In the genomic region with DNA sequence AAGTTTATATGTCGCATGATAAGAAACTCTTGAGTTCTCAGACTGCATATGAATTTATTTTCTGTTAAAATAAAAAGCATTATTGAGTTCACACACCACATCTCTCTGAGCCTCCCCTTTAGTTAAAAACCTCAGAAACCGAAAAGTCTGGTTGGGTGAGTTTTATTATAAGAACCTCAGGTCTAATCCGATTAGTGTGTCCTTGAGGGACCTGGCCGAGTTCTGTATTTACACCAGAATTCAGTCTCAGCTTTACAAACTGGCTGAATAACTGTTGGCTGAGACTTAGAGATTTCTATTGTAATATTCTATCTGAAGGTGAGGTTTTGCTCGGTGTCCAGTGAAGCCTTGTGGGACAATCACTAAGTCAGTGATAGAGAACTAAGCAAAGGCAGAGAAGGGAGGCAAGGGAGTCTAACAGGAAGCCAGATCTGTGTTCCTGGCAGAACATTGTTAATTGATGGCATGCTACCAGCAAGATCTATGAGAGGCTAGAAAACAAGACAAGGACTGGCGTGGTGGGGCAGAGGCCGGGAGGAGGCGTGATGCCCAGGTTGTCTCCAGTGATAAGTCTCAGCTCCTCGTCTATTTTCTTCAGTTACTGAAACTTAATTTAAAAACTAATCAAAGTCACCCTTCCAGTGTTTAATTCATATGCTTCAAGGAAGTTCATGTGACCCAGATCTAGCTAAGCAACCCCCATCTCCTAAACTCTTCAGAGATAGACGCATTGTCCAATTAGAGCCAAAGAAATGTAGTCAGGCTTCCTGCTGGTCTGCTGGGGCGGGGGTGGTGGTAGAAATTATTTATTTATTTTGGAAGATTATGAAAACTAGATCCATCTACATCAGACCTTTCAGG, we compare ENCODE assay signal across 17 mouse cellular contexts.
DNase-seq lines count a peak whose midpoint lies in the region; ATAC-seq and TF ChIP-seq lines count a peak whose summit lies in the region.
"Had no signal": no experiment of that assay in that cellular context is flagged by ENCODE, and none has a peak within 500 bp of the region (broad histone marks: within the 10 kb centered on the region; RNA-seq: fewer than 3 reads in every experiment).

No protein-coding gene starts in this region.

- TF ChIP-seq POLR2A in kidney, adult 2 months (IDR thresholded peaks at IDR 0.05; ENCODE audit: low read depth, low read length) = no peak

- 61% methylated on average over 11 of the region's 11 CpGs for WGBS in embryonic facial prominence, embryonic 12.5 days
- WGBS in embryonic facial prominence, embryonic 10.5 days = 72% methylated on average over 11 of the region's 11 CpGs
- 51% methylated on average over 11 of the region's 11 CpGs for WGBS in kidney, adult 2 months
- 57% methylated on average over 11 of the region's 11 CpGs for WGBS in kidney, postnatal 0 days

- DNase-seq in embryonic facial prominence, embryonic 10.5 days (ENCODE audit: low spot score) = no peak
- DNase-seq in kidney, adult 2 months = peak; percentile 8
- DNase-seq in kidney, postnatal 4 days = no peak
- peak; percentile 75 for DNase-seq in kidney, postnatal 0 days (ENCODE audit: low spot score)
- no peak for DNase-seq in kidney, postnatal 25 days
- DNase-seq in right cerebral cortex, postnatal 10 days (ENCODE audit: low spot score in 2 of 2) = no peak
- DNase-seq: adrenal gland, adult 2 months; adrenal gland, postnatal 25 days; cerebellum, adult 8-10 months; forebrain, postnatal 0 days; gastrocnemius, postnatal 14 days; heart, postnatal 36 days had no signal

- no peak overlapping the region for H3K4me3 ChIP-seq in embryonic facial prominence, embryonic 12.5 days
- H3K4me3 ChIP-seq in embryonic facial prominence, embryonic 10.5 days = no peak overlapping the region
- no peak overlapping the region for H3K4me3 ChIP-seq in kidney, adult 2 months (ENCODE audit: insufficient read depth, low read depth, low read length)
- no peak overlapping the region for H3K4me3 ChIP-seq in kidney, postnatal 0 days (replicated peaks; ENCODE audit: low read depth, low read length)
- H3K4me3 ChIP-seq: embryonic facial prominence, embryonic 13.5 days; forebrain, embryonic 13.5 days; hindbrain, embryonic 15.5 days had no signal

- H3K9ac ChIP-seq in embryonic facial prominence, embryonic 12.5 days = no peak overlapping the region
- no peak overlapping the region for H3K9ac ChIP-seq in kidney, postnatal 0 days (ENCODE audit: low read depth, low read length)
- H3K9ac ChIP-seq: embryonic facial prominence, embryonic 13.5 days; forebrain, embryonic 13.5 days; forebrain, postnatal 0 days; hindbrain, embryonic 15.5 days had no signal

- H3K36me3 ChIP-seq in embryonic facial prominence, embryonic 12.5 days = no peaks in the 10 kb centered on the region
- H3K36me3 ChIP-seq in embryonic facial prominence, embryonic 10.5 days (replicated peaks) = no peaks in the 10 kb centered on the region
- no peaks in the 10 kb centered on the region for H3K36me3 ChIP-seq in kidney, adult 2 months (ENCODE audit: control insufficient read depth, insufficient read depth, low read length)
- H3K36me3 ChIP-seq in kidney, postnatal 0 days (ENCODE audit: insufficient read depth, low read length) = no peaks in the 10 kb centered on the region
- H3K36me3 ChIP-seq: embryonic facial prominence, embryonic 13.5 days; hindbrain, embryonic 15.5 days had no signal

- H3K4me1 ChIP-seq in embryonic facial prominence, embryonic 12.5 days = no peaks in the 10 kb centered on the region
- H3K4me1 ChIP-seq in embryonic facial prominence, embryonic 10.5 days = peaks cover 17% of the 10 kb centered on the region
- H3K4me1 ChIP-seq in kidney, adult 2 months (ENCODE audit: control insufficient read depth, insufficient read depth, low read length) = 0 out of 2 replicates have a peak, but pooled peaks cover 2% of the 10 kb centered on the region
- 0 out of 2 replicates have a peak, but pooled peaks cover 3% of the 10 kb centered on the region for H3K4me1 ChIP-seq in kidney, postnatal 0 days (replicated peaks; ENCODE audit: insufficient read depth, low read length)
- H3K4me1 ChIP-seq: forebrain, embryonic 13.5 days; hindbrain, embryonic 15.5 days had no signal

- H3K9me3 ChIP-seq in embryonic facial prominence, embryonic 12.5 days = no peaks in the 10 kb centered on the region
- H3K9me3 ChIP-seq in embryonic facial prominence, embryonic 10.5 days = no peaks in the 10 kb centered on the region
- H3K9me3 ChIP-seq in kidney, postnatal 0 days (replicated peaks; ENCODE audit: low read length) = no peaks in the 10 kb centered on the region
- H3K9me3 ChIP-seq: embryonic facial prominence, embryonic 13.5 days; forebrain, embryonic 13.5 days; hindbrain, embryonic 15.5 days had no signal

- H3K27me3 ChIP-seq in embryonic facial prominence, embryonic 12.5 days = no peaks in the 10 kb centered on the region
- H3K27me3 ChIP-seq in embryonic facial prominence, embryonic 10.5 days (replicated peaks; ENCODE audit: low read depth, poor library complexity, severe bottlenecking) = no peaks in the 10 kb centered on the region
- H3K27me3 ChIP-seq in kidney, adult 2 months (replicated peaks; ENCODE audit: control insufficient read depth, insufficient read depth, low read length) = no peaks in the 10 kb centered on the region
- H3K27me3 ChIP-seq in kidney, postnatal 0 days (ENCODE audit: insufficient read depth, low read length) = no peaks in the 10 kb centered on the region
- H3K27me3 ChIP-seq: embryonic facial prominence, embryonic 13.5 days; forebrain, embryonic 13.5 days; hindbrain, embryonic 15.5 days had no signal

- H3K27ac ChIP-seq in embryonic facial prominence, embryonic 12.5 days = no peak overlapping the region; the same call in 1 of the 2 replicates
- no peak overlapping the region for H3K27ac ChIP-seq in embryonic facial prominence, embryonic 10.5 days (replicated peaks)
- no peak overlapping the region for H3K27ac ChIP-seq in kidney, adult 2 months (ENCODE audit: insufficient read depth, low read depth, low read length)
- H3K27ac ChIP-seq in kidney, postnatal 0 days = no peak overlapping the region
- H3K27ac ChIP-seq: embryonic facial prominence, embryonic 13.5 days; forebrain, embryonic 13.5 days; hindbrain, embryonic 15.5 days had no signal

- TF ChIP-seq CTCF in kidney, adult 2 months (conservative IDR thresholded peaks at IDR 0.05; ENCODE audit: insufficient read depth, insufficient read length, low read depth, low read length) = no peak
- no peak for TF ChIP-seq CTCF in kidney, postnatal 0 days (IDR thresholded peaks at IDR 0.05; ENCODE audit: low read depth)

- H3K4me2 ChIP-seq in embryonic facial prominence, embryonic 12.5 days (replicated peaks) = no peak overlapping the region
- no peak overlapping the region for H3K4me2 ChIP-seq in kidney, postnatal 0 days (ENCODE audit: low read length)
- H3K4me2 ChIP-seq: embryonic facial prominence, embryonic 13.5 days; forebrain, embryonic 13.5 days; hindbrain, embryonic 15.5 days had no signal

- ATAC-seq in embryonic facial prominence, embryonic 12.5 days (ENCODE audit: insufficient number of reproducible peaks, insufficient read depth, low FRiP score, low TSS enrichment) = peak; percentile 41; the same call in 1 of the 2 replicates
- no peak for ATAC-seq in kidney, postnatal 0 days (replicated peaks; ENCODE audit: low FRiP score, low read depth)
- ATAC-seq: forebrain, embryonic 13.5 days; forebrain, postnatal 0 days; intestine, embryonic 16.5 days had no signal

Comparison
In these comparisons a context has a peak if more than half of its experiments do, and no peak if none do; other contexts are left out.
1. DNase-seq: peak in kidney, adult 2 months (single experiment) and kidney, postnatal 0 days (single experiment); none in embryonic facial prominence, embryonic 10.5 days (single experiment), kidney, postnatal 4 days (0 of 2), kidney, postnatal 25 days (0 of 2) and right cerebral cortex, postnatal 10 days (0 of 2).